Mouse (Mus musculus) E14TG2a.4 (cell line): Measurements from ENCODE around the gene Rrp1b.

Experiments
- H3K27me3 ChIP-seq: 2 replicates; pipeline ENCODE4 v1.6.1; 2014; ENCODE audit warnings: low read length, control low read depth; ENCODE audit not compliant: insufficient read depth
- H3K36me3 ChIP-seq: 2 replicates; pipeline ENCODE4 v1.6.1; 2014; ENCODE audit warnings: low read length, control low read depth; ENCODE audit not compliant: insufficient read depth
- H3K4me1 ChIP-seq: replicated peaks from 2 replicates; pipeline ENCODE4 v1.6.1; 2014; ENCODE audit warnings: low read depth, low read length, control low read depth
- H3K4me3 ChIP-seq: replicated peaks from 2 replicates; pipeline ENCODE4 v1.5.1; 2014; ENCODE audit warnings: mild to moderate bottlenecking, low read length
- H3K9me3 ChIP-seq: 2 replicates; pipeline ENCODE4 v1.6.1; 2014; ENCODE audit warnings: low read length, control low read depth
- CTCF ChIP-seq: conservative IDR thresholded peaks from 2 replicates; pipeline ENCODE4 v1.5.1; 2014; ENCODE audit warnings: low read length
- NANOG ChIP-seq: IDR thresholded peaks from 2 replicates; pipeline ENCODE4 v1.6.1; 2014; ENCODE audit warnings: borderline replicate concordance, low read length, mixed read lengths
- POU5F1 ChIP-seq: IDR thresholded peaks from 2 replicates; pipeline ENCODE4 v1.6.1; 2014; ENCODE audit warnings: low read length, borderline replicate concordance

Gene Rrp1b

GRCm38 (mm10) chr17:32022551-32022950 is 13.3 kb upstream of the Rrp1b start:
- Histone ChIP-seq H3K36me3 (peaks cover 92% of the 10 kb centered on the region), H3K27me3 (no peaks in the 10 kb centered on the region), H3K4me1 (peaks cover 17% of the 10 kb centered on the region), H3K9me3 (no peaks in the 10 kb centered on the region), H3K4me3 (no peak overlapping the region)
- TF ChIP-seq POU5F1 (no peak), CTCF (no peak), NANOG (no peak)

GRCm38 (mm10) chr17:32023088-32023487 is 12.8 kb upstream of the Rrp1b start:
- peaks cover 94% of the 10 kb centered on the region for H3K36me3 ChIP-seq
- H3K4me3 ChIP-seq: no peak overlapping the region
- TF ChIP-seq POU5F1: no peak
- TF ChIP-seq CTCF: no peak
- no peak for TF ChIP-seq NANOG
- H3K4me1 ChIP-seq: peaks cover 20% of the 10 kb centered on the region
- H3K27me3 ChIP-seq: no peaks in the 10 kb centered on the region
- H3K9me3 ChIP-seq: no peaks in the 10 kb centered on the region

GRCm38 (mm10) chr17:32024671-32025073 is 11.2 kb upstream of the Rrp1b start:
- Histone ChIP-seq H3K4me3 (no peak overlapping the region), H3K36me3 (peaks cover 94% of the 10 kb centered on the region), H3K4me1 (peaks cover 14% of the 10 kb centered on the region), H3K9me3 (no peaks in the 10 kb centered on the region), H3K27me3 (no peaks in the 10 kb centered on the region)
- TF ChIP-seq POU5F1 (no peak), NANOG (no peak; the same call in 1 of the 2 replicates), CTCF (no peak)

GRCm38 (mm10) chr17:32025386-32025785 is 10.5 kb upstream of the Rrp1b start:
- TF ChIP-seq NANOG: no peak
- peak; percentile 72 for TF ChIP-seq CTCF
- TF ChIP-seq POU5F1: no peak
- Histone ChIP-seq H3K4me1 (peaks cover 14% of the 10 kb centered on the region), H3K4me3 (no peak overlapping the region), H3K9me3 (no peaks in the 10 kb centered on the region), H3K27me3 (no peaks in the 10 kb centered on the region), H3K36me3 (peaks cover 93% of the 10 kb centered on the region)

GRCm38 (mm10) chr17:32027666-32028065 is 8.2 kb upstream of the Rrp1b start:
- Histone ChIP-seq H3K4me1 (peaks cover 23% of the 10 kb centered on the region), H3K27me3 (no peaks in the 10 kb centered on the region), H3K4me3 (no peak overlapping the region), H3K9me3 (no peaks in the 10 kb centered on the region), H3K36me3 (peaks cover 93% of the 10 kb centered on the region)
- TF ChIP-seq POU5F1 (no peak), CTCF (peak; percentile 13; the same call in 1 of the 2 replicates)

- Histone ChIP-seq H3K9me3 (no peaks in the 10 kb centered on the region), H3K36me3 (peaks cover 93% of the 10 kb centered on the region), H3K4me1 (peaks cover 29% of the 10 kb centered on the region), H3K4me3 (no peak overlapping the region), H3K27me3 (no peaks in the 10 kb centered on the region)
- TF ChIP-seq NANOG (no peak), CTCF (no peak), POU5F1 (no peak)
Observed at GRCm38 (mm10) chr17:32028301-32028700, 7.6 kb upstream of the Rrp1b start.

GRCm38 (mm10) chr17:32031684-32032083 is 4.2 kb upstream of the Rrp1b start:
- peaks cover 66% of the 10 kb centered on the region for H3K36me3 ChIP-seq
- TF ChIP-seq NANOG: no peak
- no peak for TF ChIP-seq POU5F1
- no peak for TF ChIP-seq CTCF
- H3K4me3 ChIP-seq: no peak overlapping the region
- no peaks in the 10 kb centered on the region for H3K27me3 ChIP-seq
- peaks cover 41% of the 10 kb centered on the region for H3K4me1 ChIP-seq
- no peaks in the 10 kb centered on the region for H3K9me3 ChIP-seq

GRCm38 (mm10) chr17:32034322-32034721 is 1.6 kb upstream of the Rrp1b start:
- H3K4me3 ChIP-seq: peak overlapping the region; percentile 86
- peaks cover 60% of the 10 kb centered on the region for H3K36me3 ChIP-seq
- H3K4me1 ChIP-seq: peaks cover 57% of the 10 kb centered on the region
- no peaks in the 10 kb centered on the region for H3K9me3 ChIP-seq
- no peaks in the 10 kb centered on the region for H3K27me3 ChIP-seq
- TF ChIP-seq POU5F1 (no peak), CTCF (no peak), NANOG (peak; percentile 42; the same call in 1 of the 2 replicates)
